In the genomic region with DNA sequence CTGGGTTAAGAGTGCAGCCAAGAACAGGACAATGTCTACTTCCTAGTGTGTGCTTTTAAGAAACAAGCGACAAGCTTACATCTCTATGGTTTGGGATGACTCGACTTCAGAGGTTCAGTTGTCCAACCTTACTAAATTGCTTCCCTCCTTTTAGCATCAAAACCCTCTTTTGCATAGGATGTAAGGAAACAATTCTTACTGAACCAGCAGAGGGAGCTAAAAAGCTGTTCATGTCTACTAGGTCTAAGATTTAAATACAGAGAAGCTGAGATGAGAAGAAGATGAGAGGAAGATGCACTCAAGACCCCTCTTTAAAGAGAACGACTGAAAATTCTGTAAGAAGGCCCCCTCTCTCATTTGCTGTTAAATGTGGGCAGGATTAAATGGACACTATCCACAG, we compare ENCODE assay signal across 10 mouse cellular contexts. TPM values are rescaled to one million over a fixed set of nuclear protein-coding genes. Genes with fewer than 3 reads are reported as not detected.
DNase-seq lines count a peak whose midpoint lies in the region; ATAC-seq and TF ChIP-seq lines count a peak whose summit lies in the region.
"Had no signal": no experiment of that assay in that cellular context is flagged by ENCODE, and none has a peak within 500 bp of the region (broad histone marks: within the 10 kb centered on the region; RNA-seq: fewer than 3 reads in every experiment).

No protein-coding gene starts in this region.

- DNase-seq in heart, postnatal 0 days (ENCODE audit: low spot score), result peak; percentile 45
- peak; percentile 83 for DNase-seq in retina, embryonic 14.5 days (ENCODE audit: low spot score)
- no peak for DNase-seq in yolk sac, embryonic 10.5 days (ENCODE audit: low spot score)
- DNase-seq in cerebellum, postnatal 25 days, result no peak
- DNase-seq: adrenal gland, postnatal 25 days had no signal

- peak; percentile 72 for TF ChIP-seq CTCF in heart, postnatal 0 days (IDR thresholded peaks at IDR 0.05; ENCODE audit: low read depth)
- 0 out of 2 replicates have a peak, but pooled peaks have one; percentile 12 for TF ChIP-seq CTCF in cortical plate, adult 2 months (IDR thresholded peaks at IDR 0.05; ENCODE audit: extremely low read depth, insufficient read depth, low read length)

- no peak for ATAC-seq in heart, postnatal 0 days (ENCODE audit: insufficient read depth, low read depth)
- ATAC-seq in heart, embryonic 12.5 days (ENCODE audit: insufficient number of reproducible peaks, low FRiP score), result no peak
- ATAC-seq in neural tube, embryonic 14.5 days (ENCODE audit: low read depth), result peak; percentile 31; the same call in 1 of the 2 replicates
- ATAC-seq in neural tube, embryonic 15.5 days (ENCODE audit: low FRiP score), result no peak

- no peak overlapping the region for H3K4me3 ChIP-seq in heart, postnatal 0 days (ENCODE audit: low read depth, low read length)
- no peak overlapping the region for H3K4me3 ChIP-seq in heart, embryonic 12.5 days
- H3K4me3 ChIP-seq in neural tube, embryonic 14.5 days (ENCODE audit: low read depth, low read length), result no peak overlapping the region
- no peak overlapping the region for H3K4me3 ChIP-seq in neural tube, embryonic 15.5 days (replicated peaks)
- H3K4me3 ChIP-seq in cortical plate, adult 2 months (ENCODE audit: insufficient read depth, low read length), result no peak overlapping the region

- no peaks in the 10 kb centered on the region for H3K9me3 ChIP-seq in heart, postnatal 0 days (replicated peaks; ENCODE audit: control insufficient read depth, low read length)
- H3K9me3 ChIP-seq in heart, embryonic 12.5 days (replicated peaks), result no peaks in the 10 kb centered on the region
- no peaks in the 10 kb centered on the region for H3K9me3 ChIP-seq in neural tube, embryonic 14.5 days (ENCODE audit: control insufficient read depth, low read length)
- no peaks in the 10 kb centered on the region for H3K9me3 ChIP-seq in neural tube, embryonic 15.5 days (replicated peaks)

- no peaks in the 10 kb centered on the region for H3K4me1 ChIP-seq in heart, postnatal 0 days (ENCODE audit: control insufficient read depth, insufficient read depth)
- H3K4me1 ChIP-seq in heart, embryonic 12.5 days (replicated peaks), result no peaks in the 10 kb centered on the region
- H3K4me1 ChIP-seq in neural tube, embryonic 14.5 days (ENCODE audit: control insufficient read depth, insufficient read depth, low read length), result no peaks in the 10 kb centered on the region
- no peaks in the 10 kb centered on the region for H3K4me1 ChIP-seq in neural tube, embryonic 15.5 days
- no peaks in the 10 kb centered on the region for H3K4me1 ChIP-seq in cortical plate, adult 2 months (ENCODE audit: control insufficient read depth, insufficient read depth, low read length)

- no peaks in the 10 kb centered on the region for H3K27me3 ChIP-seq in heart, postnatal 0 days (ENCODE audit: control insufficient read depth, insufficient read depth, low read length)
- H3K27me3 ChIP-seq in heart, embryonic 12.5 days (replicated peaks), result no peaks in the 10 kb centered on the region
- no peaks in the 10 kb centered on the region for H3K27me3 ChIP-seq in neural tube, embryonic 14.5 days (ENCODE audit: control insufficient read depth, insufficient read depth, low read length)
- no peaks in the 10 kb centered on the region for H3K27me3 ChIP-seq in neural tube, embryonic 15.5 days (replicated peaks)

- peaks cover 47% of the 10 kb centered on the region for H3K36me3 ChIP-seq in heart, postnatal 0 days (replicated peaks; ENCODE audit: control insufficient read depth, insufficient read depth, low read length)
- peaks cover 32% of the 10 kb centered on the region for H3K36me3 ChIP-seq in heart, embryonic 12.5 days
- peaks cover 12% of the 10 kb centered on the region; the same call in 1 of the 2 replicates for H3K36me3 ChIP-seq in neural tube, embryonic 14.5 days (ENCODE audit: control insufficient read depth, insufficient read depth, low read length)
- H3K36me3 ChIP-seq in neural tube, embryonic 15.5 days, result peaks cover 25% of the 10 kb centered on the region

- no peak overlapping the region for H3K9ac ChIP-seq in heart, postnatal 0 days (replicated peaks; ENCODE audit: low read depth, low read length)
- no peak overlapping the region for H3K9ac ChIP-seq in heart, embryonic 12.5 days
- H3K9ac ChIP-seq in neural tube, embryonic 14.5 days (replicated peaks; ENCODE audit: low read depth, low read length), result no peak overlapping the region
- H3K9ac ChIP-seq in neural tube, embryonic 15.5 days (replicated peaks), result no peak overlapping the region

- H3K27ac ChIP-seq in heart, postnatal 0 days (ENCODE audit: low read depth), result no peak overlapping the region
- no peak overlapping the region for H3K27ac ChIP-seq in heart, embryonic 12.5 days (ENCODE audit: poor library complexity, severe bottlenecking)
- no peak overlapping the region for H3K27ac ChIP-seq in neural tube, embryonic 14.5 days (ENCODE audit: low read depth, low read length)
- no peak overlapping the region for H3K27ac ChIP-seq in neural tube, embryonic 15.5 days (replicated peaks)
- H3K27ac ChIP-seq in cortical plate, adult 2 months (ENCODE audit: insufficient read depth, low read length), result no peak overlapping the region

- no peak overlapping the region for H3K4me2 ChIP-seq in heart, postnatal 0 days (ENCODE audit: low read depth, low read length)
- no peak overlapping the region for H3K4me2 ChIP-seq in heart, embryonic 12.5 days
- H3K4me2 ChIP-seq in neural tube, embryonic 14.5 days (ENCODE audit: low read depth, low read length), result no peak overlapping the region
- no peak overlapping the region for H3K4me2 ChIP-seq in neural tube, embryonic 15.5 days

- 40% methylated on average over 3 of the region's 3 CpGs for WGBS in heart, postnatal 0 days
- 59% methylated on average over 3 of the region's 3 CpGs for WGBS in heart, embryonic 12.5 days
- WGBS in neural tube, embryonic 14.5 days, result 56% methylated on average over 3 of the region's 3 CpGs
- 67% methylated on average over 3 of the region's 3 CpGs for WGBS in neural tube, embryonic 15.5 days

- TF ChIP-seq POLR2A in cortical plate, adult 2 months (IDR thresholded peaks at IDR 0.05; ENCODE audit: extremely low read depth, insufficient read depth, low read length), result no peak

- TF ChIP-seq EP300 in heart, postnatal 0 days (IDR thresholded peaks at IDR 0.05; ENCODE audit: low read depth), result no peak

RNA-seq across cellular contexts. Expression of a gene that starts 11.3 kb away (rescaled TPM):
- total RNA-seq in heart, postnatal 0 days (2014; rRNA removed; ENCODE audit: low replicate concordance), result 26.5 and 27.2 TPM in 2 replicates
- polyA plus RNA-seq in heart, postnatal 0 days (2015; fragmentation: Nextera tagmentation; extraction: Ambion mirVana), result 19.3 and 21.4 TPM in 2 replicates
- 22.3 and 23.8 TPM in 2 replicates for polyA plus RNA-seq in heart, embryonic 12.5 days (2016; fragmentation: Nextera tagmentation; extraction: Ambion mirVana)
- 25.0 and 26.4 TPM in 2 replicates for polyA plus RNA-seq in neural tube, embryonic 14.5 days (2014; fragmentation: Nextera tagmentation; extraction: Ambion mirVana)
- polyA plus RNA-seq in neural tube, embryonic 15.5 days (2015; fragmentation: Nextera tagmentation; extraction: Ambion mirVana), result 23.4 and 24.1 TPM in 2 replicates
- polyA plus RNA-seq in cortical plate, adult 2 months (2012; rRNA removed), result 14.4 and 15.8 TPM in 2 replicates

RNA-seq across cellular contexts. Expression of a gene that starts 13.4 kb away (rescaled TPM):
- total RNA-seq in heart, postnatal 0 days (2014; rRNA removed; ENCODE audit: low replicate concordance), result 8.1 and 20.3 TPM in 2 replicates
- polyA plus RNA-seq in heart, postnatal 0 days (2015; fragmentation: Nextera tagmentation; extraction: Ambion mirVana), result 18.8 and 19.7 TPM in 2 replicates
- polyA plus RNA-seq in heart, embryonic 12.5 days (2016; fragmentation: Nextera tagmentation; extraction: Ambion mirVana), result 17.6 and 20.0 TPM in 2 replicates
- 13.6 and 14.2 TPM in 2 replicates for polyA plus RNA-seq in neural tube, embryonic 14.5 days (2014; fragmentation: Nextera tagmentation; extraction: Ambion mirVana)
- polyA plus RNA-seq in neural tube, embryonic 15.5 days (2015; fragmentation: Nextera tagmentation; extraction: Ambion mirVana), result 12.9 and 16.4 TPM in 2 replicates
- polyA plus RNA-seq in cortical plate, adult 2 months (2012; rRNA removed), result 18.2 and 18.4 TPM in 2 replicates

RNA-seq across cellular contexts. Expression of a gene that starts 58.0 kb away (rescaled TPM):
- not detected in 2 replicates for total RNA-seq in heart, postnatal 0 days (2014; rRNA removed; ENCODE audit: low replicate concordance)
- polyA plus RNA-seq in heart, postnatal 0 days (2015; fragmentation: Nextera tagmentation; extraction: Ambion mirVana), result not detected in 2 replicates
- polyA plus RNA-seq in heart, embryonic 12.5 days (2016; fragmentation: Nextera tagmentation; extraction: Ambion mirVana), result 0.13 TPM in 1 of 2 replicates, not detected in the other
- polyA plus RNA-seq in neural tube, embryonic 14.5 days (2014; fragmentation: Nextera tagmentation; extraction: Ambion mirVana), result 1.6 and 2.0 TPM in 2 replicates
- 1.8 and 3.4 TPM in 2 replicates for polyA plus RNA-seq in neural tube, embryonic 15.5 days (2015; fragmentation: Nextera tagmentation; extraction: Ambion mirVana)
- polyA plus RNA-seq in cortical plate, adult 2 months (2012; rRNA removed), result 0.10 TPM in 1 of 2 replicates, not detected in the other
- total RNA-seq: adrenal gland, postnatal 25 days had no signal
- polyA plus RNA-seq: heart, embryonic 16.5 days had no signal

Comparison
In these comparisons a context has a peak if more than half of its experiments do, and no peak if none do; other contexts are left out.
1. DNase-seq: peak in heart, postnatal 0 days (single experiment) and retina, embryonic 14.5 days (single experiment); none in yolk sac, embryonic 10.5 days (single experiment) and cerebellum, postnatal 25 days (0 of 2).